Mouse (Mus musculus) G1E (cell line): ENCODE data around the gene Mapk3.
"Not testable (repeated sequence)": the region's sequence is repeated elsewhere in the genome, so short reads cannot be mapped to it uniquely, and the experiment has no call there.

Experiments used
- CTCF ChIP-seq: IDR thresholded peaks from 2 replicates; pipeline ENCODE4 v1.5.1; 2012; ENCODE audit warnings: low read depth, low read length, inconsistent platforms, mixed read lengths
- GATA1 ChIP-seq: IDR thresholded peaks from 2 replicates; pipeline ENCODE4 v1.6.1; 2012; ENCODE audit warnings: borderline replicate concordance, low read length, inconsistent platforms, mixed read lengths
- TAL1 ChIP-seq: conservative IDR thresholded peaks from 2 replicates; pipeline ENCODE4 v1.6.1; 2012; ENCODE audit warnings: low read depth, low read length, inconsistent platforms, mixed read lengths

DNA sequence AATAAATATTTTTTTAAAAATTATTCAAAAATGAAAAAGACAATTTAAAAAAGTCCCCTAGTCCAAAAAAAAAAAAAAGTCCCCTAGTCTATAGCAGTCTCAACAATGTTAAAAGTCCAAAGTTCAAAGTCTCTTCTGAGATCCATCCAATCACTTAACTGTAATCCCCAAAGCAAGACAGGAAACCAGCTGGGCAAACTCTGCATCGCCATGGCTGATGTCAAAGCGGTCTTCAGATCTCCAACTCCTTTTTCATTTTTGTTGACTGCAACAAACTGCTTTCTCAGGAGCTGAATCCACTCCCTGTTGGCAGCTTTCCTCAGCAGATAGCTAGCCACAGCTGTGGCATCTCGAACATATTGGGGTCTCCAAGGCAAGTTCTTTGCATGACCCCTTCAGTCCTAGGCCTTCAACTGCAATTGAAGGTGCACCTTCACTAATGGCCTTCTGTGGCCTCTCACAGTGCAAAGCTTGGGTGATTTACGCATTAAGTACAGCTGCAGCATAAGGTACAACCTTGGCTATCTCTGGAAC, 29.1 kb upstream of the Mapk3 start:
- not testable (repeated sequence) for TF ChIP-seq TAL1, CTCF, GATA1
